Mouse (Mus musculus): Measurements from ENCODE around the gene Ranbp9. TPM values are rescaled to one million over a fixed set of nuclear protein-coding genes. Genes with fewer than 3 reads are reported as not detected.
"Not testable (repeated sequence)": the region's sequence is repeated elsewhere in the genome, so short reads cannot be mapped to it uniquely, and the experiment has no call there.

The Ranbp9 gene
- total RNA-seq, 2 experiments from 2014 or later, result 102 to 105 TPM

- no peak for DNase-seq (ENCODE audit: low spot score in 2 of 2)
Observed at GRCm38 (mm10) chr13:43497769-43498168, 16.7 kb upstream of the Ranbp9 start.

GRCm38 (mm10) chr13:43496660-43497059 is 15.6 kb upstream of the Ranbp9 start:
- DNase-seq (ENCODE audit: low spot score in 2 of 2), result no peak

GRCm38 (mm10) chr13:43495645-43496044 is 14.6 kb upstream of the Ranbp9 start:
- DNase-seq (ENCODE audit: low spot score in 2 of 2), result peak in 1 of 2 experiments; percentile 13

GRCm38 (mm10) chr13:43493725-43494124 is 12.6 kb upstream of the Ranbp9 start:
- DNase-seq (ENCODE audit: low spot score in 2 of 2), result peak in 1 of 2 experiments; percentile 10

- peak; percentile 30 to 39 for DNase-seq (ENCODE audit: low spot score in 2 of 2)
Observed at GRCm38 (mm10) chr13:43493058-43493481, 12.0 kb upstream of the Ranbp9 start.

GRCm38 (mm10) chr13:43486501-43487213 is 5.6 kb upstream of the Ranbp9 start:
- no peak for DNase-seq (ENCODE audit: low spot score in 2 of 2)

GRCm38 (mm10) chr13:43485278-43485976 is 4.3 kb upstream of the Ranbp9 start:
- DNase-seq (ENCODE audit: low spot score in 2 of 2), result no peak

- no peak for DNase-seq (ENCODE audit: low spot score in 2 of 2)
Observed at GRCm38 (mm10) chr13:43482782-43483181, 1.7 kb upstream of the Ranbp9 start.

- no peak for DNase-seq (ENCODE audit: low spot score in 2 of 2)
Observed at GRCm38 (mm10) chr13:43481859-43482245, 770 bp upstream of the Ranbp9 start.

GRCm38 (mm10) chr13:43480595-43480956 is 506 bp downstream of the Ranbp9 start:
- no peak for DNase-seq (ENCODE audit: low spot score in 2 of 2)

GRCm38 (mm10) chr13:43479767-43480571 is 1.1 kb downstream of the Ranbp9 start:
- DNase-seq (ENCODE audit: low spot score in 2 of 2), result peak; percentile 17 to 19

GRCm38 (mm10) chr13:43479024-43479705 is 1.9 kb downstream of the Ranbp9 start:
- no peak for DNase-seq (ENCODE audit: low spot score in 2 of 2)

GRCm38 (mm10) chr13:43478586-43478985 is 2.5 kb downstream of the Ranbp9 start:
- DNase-seq (ENCODE audit: low spot score in 2 of 2), result peak in 1 of 2 experiments; percentile 19

GRCm38 (mm10) chr13:43477098-43477697 is 3.9 kb downstream of the Ranbp9 start:
- DNase-seq (ENCODE audit: low spot score in 2 of 2), result no peak

GRCm38 (mm10) chr13:43476226-43476625 is 4.9 kb downstream of the Ranbp9 start:
- DNase-seq (ENCODE audit: low spot score in 2 of 2), result no peak

- DNase-seq (ENCODE audit: low spot score in 2 of 2), result no peak
Observed at GRCm38 (mm10) chr13:43474722-43475121, 6.4 kb downstream of the Ranbp9 start.

- DNase-seq (ENCODE audit: low spot score in 2 of 2), result not testable (repeated sequence)
Observed at GRCm38 (mm10) chr13:43471861-43472260, 9.2 kb downstream of the Ranbp9 start.

GRCm38 (mm10) chr13:43469607-43470006 is 11.5 kb downstream of the Ranbp9 start:
- no peak for DNase-seq (ENCODE audit: low spot score in 2 of 2)

GRCm38 (mm10) chr13:43464605-43465004 is 16.5 kb downstream of the Ranbp9 start:
- DNase-seq (ENCODE audit: low spot score in 2 of 2), result no peak

- no peak for DNase-seq (ENCODE audit: low spot score in 2 of 2)
Observed at GRCm38 (mm10) chr13:43457161-43457560, 23.9 kb downstream of the Ranbp9 start.

- DNase-seq (ENCODE audit: low spot score in 2 of 2), result no peak
Observed at GRCm38 (mm10) chr13:43454431-43454830, 26.7 kb downstream of the Ranbp9 start.
